Mouse (Mus musculus) myocyte (in vitro differentiated cells): Measurements from ENCODE around the gene Morn1. TPM values are rescaled to one million over a fixed set of nuclear protein-coding genes. Genes with fewer than 3 reads are reported as not detected.

ENCODE experiments used
- H3K27me3 ChIP-seq: one replicate; pipeline ENCODE4 v1.6.1; 2011; ENCODE audit not compliant: control insufficient read depth, insufficient read depth, insufficient read length
- H3K36me3 ChIP-seq: one replicate; pipeline ENCODE4 v1.6.1; 2011; ENCODE audit not compliant: control insufficient read depth, insufficient read depth
- H3K4me2 ChIP-seq: one replicate; pipeline ENCODE4 v1.6.1; 2011; ENCODE audit warnings: low read depth, control low read depth
- H3K4me3 ChIP-seq: one replicate; pipeline ENCODE4 v1.5.1; 2011; ENCODE audit warnings: mild to moderate bottlenecking, control low read depth, moderate library complexity
- H3K79me2 ChIP-seq: one replicate; pipeline ENCODE4 v1.6.1; 2011; ENCODE audit not compliant: control insufficient read depth, insufficient read depth
- H3ac ChIP-seq: one replicate; pipeline ENCODE4 v1.6.1; 2011; ENCODE audit not compliant: control insufficient read depth, insufficient read length
- CEBPB ChIP-seq: IDR thresholded peaks from 2 replicates; pipeline ENCODE4 v1.6.1; 2011; ENCODE audit warnings: mild to moderate bottlenecking, moderate library complexity; ENCODE audit not compliant: poor library complexity, insufficient read depth, severe bottlenecking
- E2F4 ChIP-seq: IDR thresholded peaks from one replicate; pipeline ENCODE4 v1.6.1; 2011; ENCODE audit warnings: mild to moderate bottlenecking, control low read depth, moderate library complexity; ENCODE audit not compliant: insufficient read depth
- MAX ChIP-seq: IDR thresholded peaks from one replicate; pipeline ENCODE4 v1.6.1; 2011; ENCODE audit warnings: low read depth, mild to moderate bottlenecking, control low read depth
- MYOD1 ChIP-seq, 3 experiments: IDR thresholded peaks; one replicate each; pipeline ENCODE4 v1.6.1; 2011; ENCODE audit warnings: control low read depth in 2 of 3, low read depth in 2 of 3, mild to moderate bottlenecking in 2 of 3, moderate library complexity in 1 of 3; ENCODE audit not compliant: insufficient read length in 2 of 3, control insufficient read depth in 1 of 3
- MYOG ChIP-seq, 3 experiments: IDR thresholded peaks; one replicate each; pipeline ENCODE4 v1.6.1; 2011; ENCODE audit warnings: control low read depth in 2 of 3, low read depth in 2 of 3, mild to moderate bottlenecking in 2 of 3; ENCODE audit not compliant: insufficient read length in 2 of 3, control insufficient read depth in 1 of 3, insufficient read depth in 1 of 3
- POLR2A ChIP-seq: IDR thresholded peaks from one replicate; pipeline ENCODE4 v1.6.1; 2011; ENCODE audit warnings: low read depth, mild to moderate bottlenecking, control low read depth, moderate library complexity; ENCODE audit not compliant: insufficient read length
- POLR2AphosphoS2 ChIP-seq: IDR thresholded peaks from one replicate; pipeline ENCODE4 v1.6.1; 2011; ENCODE audit warnings: low read depth, control low read depth; ENCODE audit not compliant: insufficient read length
- REST ChIP-seq: IDR thresholded peaks from one replicate; pipeline ENCODE4 v1.6.1; 2011; ENCODE audit warnings: mild to moderate bottlenecking, control low read depth, moderate library complexity; ENCODE audit not compliant: insufficient read depth, insufficient read length
- SRF ChIP-seq: IDR thresholded peaks from one replicate; pipeline ENCODE4 v1.6.1; 2011; ENCODE audit warnings: low read depth; ENCODE audit not compliant: control insufficient read depth, insufficient read length
- TCF12 ChIP-seq: IDR thresholded peaks from one replicate; pipeline ENCODE4 v1.6.1; 2011; ENCODE audit warnings: mild to moderate bottlenecking, control low read depth; ENCODE audit not compliant: poor library complexity, insufficient read depth, severe bottlenecking
- TCF3 ChIP-seq: IDR thresholded peaks from one replicate; pipeline ENCODE4 v1.6.1; 2011; ENCODE audit warnings: low read depth, control low read depth; ENCODE audit not compliant: insufficient read length
- USF1 ChIP-seq: IDR thresholded peaks from one replicate; pipeline ENCODE4 v1.6.1; 2011; ENCODE audit warnings: low read depth, mild to moderate bottlenecking, control low read depth, moderate library complexity
- polyA plus RNA-seq: library from polyadenylated mRNA; unstranded; fragments of >200 nt; fragmentation: generic; extraction: Trizol; gene quantifications from one replicate; pipeline ENCODE4 v1.2.1, GENCODE M21; 2012; ENCODE audit warnings: missing spikeins

The Morn1 gene
- polyA plus RNA-seq, 1 experiment, result 2.6 TPM

DNA sequence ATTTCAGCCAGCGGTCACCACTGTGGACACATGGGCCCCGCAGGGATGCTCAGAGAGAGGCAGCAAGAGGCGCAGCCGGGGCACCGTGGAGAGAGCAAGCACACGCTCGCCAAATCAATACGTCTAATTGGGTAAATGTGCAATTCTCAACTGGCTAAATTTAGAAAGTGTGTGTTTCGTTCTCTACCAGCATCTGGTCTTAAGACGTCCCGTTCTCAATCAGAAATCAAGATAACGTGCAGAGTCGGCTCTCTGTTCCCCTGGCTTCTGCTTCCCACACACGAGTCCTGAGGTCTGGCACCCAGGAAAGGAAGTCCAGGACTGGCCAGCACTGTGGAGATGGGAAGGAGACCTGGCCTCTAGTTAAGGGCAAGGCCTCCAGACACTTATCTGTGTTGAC, 39.7 kb upstream of the Morn1 start:
- Histone ChIP-seq H3K79me2 (no peaks in the 10 kb centered on the region), H3K4me2 (no peak overlapping the region), H3K36me3 (no peaks in the 10 kb centered on the region), H3K27me3 (peaks cover 84% of the 10 kb centered on the region), H3K4me3 (no peak overlapping the region), H3ac (no peak overlapping the region)
- TF ChIP-seq REST (no peak), MYOG (IDR thresholded peaks at IDR 0.05; ENCODE audit: control insufficient read depth in 1 of 3, insufficient read depth in 1 of 3, insufficient read length in 2 of 3, low read depth in 2 of 3) (no peak), MYOD1 (IDR thresholded peaks at IDR 0.05; ENCODE audit: control insufficient read depth in 1 of 3, insufficient read length in 2 of 3, low read depth in 2 of 3) (no peak)

DNA sequence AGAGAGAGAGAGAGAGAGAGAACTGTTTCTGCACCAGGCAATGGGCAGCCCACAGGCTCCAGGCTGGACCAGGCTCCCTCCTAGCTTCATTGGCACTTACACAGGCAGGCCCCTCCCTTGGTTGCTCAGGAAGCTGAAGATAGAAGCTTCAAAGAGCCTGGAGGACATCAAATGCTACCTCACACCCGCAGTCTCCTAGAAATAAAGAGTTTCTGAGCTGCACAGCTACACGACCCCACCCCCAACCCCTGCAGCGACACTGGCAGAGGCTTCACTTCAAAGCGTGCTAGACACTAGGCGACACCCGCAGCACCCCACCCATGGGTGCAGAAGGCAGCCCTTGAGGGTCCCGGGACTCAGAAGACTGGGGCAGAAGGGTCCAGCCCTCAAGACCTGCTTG, 36.3 kb upstream of the Morn1 start:
- no peaks in the 10 kb centered on the region for H3K79me2 ChIP-seq
- H3ac ChIP-seq, result no peak overlapping the region
- no peak overlapping the region for H3K4me2 ChIP-seq
- peaks cover 61% of the 10 kb centered on the region for H3K27me3 ChIP-seq
- TF ChIP-seq TCF3 (no peak), MYOG (IDR thresholded peaks at IDR 0.05; ENCODE audit: control insufficient read depth in 1 of 3, insufficient read depth in 1 of 3, insufficient read length in 2 of 3, low read depth in 2 of 3) (no peak), USF1 (no peak), MYOD1 (IDR thresholded peaks at IDR 0.05; ENCODE audit: control insufficient read depth in 1 of 3, insufficient read length in 2 of 3, low read depth in 2 of 3) (no peak), TCF12 (no peak), REST (no peak), POLR2AphosphoS2 (no peak), MAX (no peak), POLR2A (no peak), SRF (no peak), E2F4 (no peak), CEBPB (no peak)
- no peaks in the 10 kb centered on the region for H3K36me3 ChIP-seq
- no peak overlapping the region for H3K4me3 ChIP-seq

DNA sequence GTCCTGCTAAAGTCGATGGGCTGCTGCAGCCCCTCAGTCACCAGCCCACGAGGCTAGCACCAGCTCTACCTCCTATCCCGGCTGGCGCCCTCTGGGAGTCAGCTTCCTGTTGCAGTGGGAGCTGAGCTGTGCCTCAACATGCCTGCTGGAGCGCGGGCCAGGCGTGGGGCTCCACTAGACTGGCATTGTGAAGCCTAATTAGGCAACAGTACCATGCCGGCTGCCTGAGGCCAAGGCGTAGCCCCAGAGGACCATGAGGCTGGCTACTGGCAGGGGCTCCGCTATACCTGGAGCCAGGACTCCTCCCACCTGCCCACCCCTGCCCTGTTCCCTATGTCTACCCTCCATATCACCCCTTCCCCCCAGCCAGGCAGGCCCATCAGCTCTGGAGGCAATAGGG, 29.7 kb upstream of the Morn1 start, which contains the start of gene Plch2:
Gene Plch2, minus strand, starts transcription at position 61 of the 400 bp plus-strand sequence.
- no peak for TF ChIP-seq TCF12
- TF ChIP-seq MYOD1 (IDR thresholded peaks at IDR 0.05; ENCODE audit: control insufficient read depth in 1 of 3, insufficient read length in 2 of 3, low read depth in 2 of 3), result no peak
- no peak for TF ChIP-seq POLR2A
- TF ChIP-seq USF1, result no peak
- TF ChIP-seq MYOG (IDR thresholded peaks at IDR 0.05; ENCODE audit: control insufficient read depth in 1 of 3, insufficient read depth in 1 of 3, insufficient read length in 2 of 3, low read depth in 2 of 3), result no peak
- no peak for TF ChIP-seq E2F4
- no peak for TF ChIP-seq SRF
- TF ChIP-seq MAX, result no peak
- no peak for TF ChIP-seq TCF3
- no peak for TF ChIP-seq CEBPB
- TF ChIP-seq REST, result no peak
- no peak for TF ChIP-seq POLR2AphosphoS2
- no peaks in the 10 kb centered on the region for H3K36me3 ChIP-seq
- no peaks in the 10 kb centered on the region for H3K79me2 ChIP-seq
- H3K27me3 ChIP-seq, result peaks cover 66% of the 10 kb centered on the region
- H3ac ChIP-seq, result no peak within 1 kb of the TSS
- no peak within 1 kb of the TSS for H3K4me3 ChIP-seq
- no peak within 1 kb of the TSS for H3K4me2 ChIP-seq

DNA sequence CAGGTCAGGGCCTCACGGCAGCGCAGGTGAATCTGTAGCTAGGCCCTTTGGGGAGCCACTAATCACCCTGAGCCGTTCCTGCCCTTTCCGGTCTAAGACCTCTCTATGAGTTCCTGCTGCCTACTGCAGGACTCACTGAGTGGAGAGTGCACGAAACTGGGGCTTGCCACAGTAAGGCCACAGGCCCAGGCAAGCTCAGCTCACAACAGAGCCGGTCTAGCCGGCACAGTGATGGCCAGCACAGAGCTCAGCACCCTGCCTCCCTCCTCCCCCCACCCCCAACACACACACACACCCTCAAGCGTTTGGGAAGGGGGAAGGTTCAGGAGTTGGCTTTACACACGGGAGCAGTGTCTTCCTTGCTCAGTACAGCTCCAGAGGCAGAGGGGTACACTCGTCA, 28.1 kb upstream of the Morn1 start:
- no peak overlapping the region for H3K4me2 ChIP-seq
- no peak overlapping the region for H3ac ChIP-seq
- TF ChIP-seq SRF (no peak), USF1 (no peak), TCF12 (no peak)
- H3K27me3 ChIP-seq, result peaks cover 79% of the 10 kb centered on the region
- H3K79me2 ChIP-seq, result no peaks in the 10 kb centered on the region
- H3K4me3 ChIP-seq, result no peak overlapping the region
- no peaks in the 10 kb centered on the region for H3K36me3 ChIP-seq

DNA sequence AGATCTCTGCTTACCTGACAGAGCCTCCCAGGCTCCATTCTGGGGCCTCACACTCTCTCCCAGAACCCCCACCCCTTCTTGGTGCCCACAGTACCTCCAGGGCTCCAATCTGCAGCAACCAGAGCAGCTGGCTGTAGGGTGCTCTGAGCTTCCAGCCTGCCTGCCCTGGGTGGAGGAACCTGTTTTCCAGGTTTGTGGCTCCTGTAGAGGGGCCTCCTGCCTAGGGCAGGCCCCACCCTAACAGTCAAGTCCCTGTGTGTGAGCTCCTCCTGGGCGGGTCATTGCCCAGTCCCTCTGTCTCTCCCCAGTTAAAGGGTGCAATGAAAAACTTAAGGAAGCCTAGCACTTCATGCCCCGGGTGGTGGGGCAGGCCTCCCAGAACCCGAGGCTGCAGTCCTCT, 22.5 kb upstream of the Morn1 start:
- Histone ChIP-seq H3K79me2 (peaks cover 5% of the 10 kb centered on the region), H3K27me3 (peaks cover 52% of the 10 kb centered on the region), H3K36me3 (no peaks in the 10 kb centered on the region), H3K4me2 (no peak overlapping the region), H3ac (no peak overlapping the region), H3K4me3 (no peak overlapping the region)
- TF ChIP-seq CEBPB (no peak), POLR2AphosphoS2 (no peak), TCF3 (no peak), E2F4 (no peak), POLR2A (no peak), SRF (no peak)
